Mouse (Mus musculus) kidney, adult 2 months (tissue): ENCODE measurements around the gene Sorcs1. TPM values are rescaled to one million over a fixed set of nuclear protein-coding genes. Genes with fewer than 3 reads are reported as not detected.

Source experiments
- DNase-seq: peaks from one replicate; pipeline ENCODE4 v3.0.0; 2021
- H3K27ac ChIP-seq: fragments of 200-500 bp; 2 replicates; pipeline ENCODE4 v1.5.1; 2012; ENCODE audit warnings: low read depth, low read length, control low read depth, inconsistent platforms; ENCODE audit not compliant: insufficient read depth
- H3K27me3 ChIP-seq: fragments of 200-500 bp; replicated peaks from 2 replicates; pipeline ENCODE4 v1.6.1; 2012; ENCODE audit warnings: mild to moderate bottlenecking, moderate library complexity, low read length, inconsistent platforms; ENCODE audit not compliant: control insufficient read depth, insufficient read depth
- H3K36me3 ChIP-seq: fragments of 200-500 bp; 2 replicates; pipeline ENCODE4 v1.6.1; 2012; ENCODE audit warnings: mild to moderate bottlenecking, moderate library complexity, low read length, inconsistent platforms; ENCODE audit not compliant: control insufficient read depth, insufficient read depth
- H3K4me1 ChIP-seq: fragments of 200-500 bp; 2 replicates; pipeline ENCODE4 v1.6.1; 2011; ENCODE audit warnings: low read length; ENCODE audit not compliant: control insufficient read depth, insufficient read depth
- H3K4me3 ChIP-seq: fragments of 200-500 bp; 2 replicates; pipeline ENCODE4 v1.5.1; 2011; ENCODE audit warnings: mild to moderate bottlenecking, low read depth, low read length, control low read depth; ENCODE audit not compliant: insufficient read depth
- CTCF ChIP-seq: fragments of 200-500 bp; conservative IDR thresholded peaks from 2 replicates; pipeline ENCODE4 v1.5.1; 2011; ENCODE audit warnings: low read depth, mild to moderate bottlenecking, control low read depth, low read length, moderate library complexity, mixed read lengths; ENCODE audit not compliant: insufficient read depth, insufficient read length
- POLR2A ChIP-seq: fragments of 200-500 bp; IDR thresholded peaks from one replicate; pipeline ENCODE4 v1.6.1; 2011; ENCODE audit warnings: low read depth, low read length, control low read depth
- WGBS: fragments of 180-500 bp; shearing (Covaris S2); methylation state at CpG from one replicate; pipeline ENCODE4 v1.1.7; 2018; 5-methylcytosine and 5-hydroxymethylcytosine counted together
- polyA plus RNA-seq: library from polyadenylated mRNA; depleted of rRNA; stranded (reverse); fragments of >200 nt; gene quantifications from 2 replicates; pipeline ENCODE4 v1.2.3, GENCODE M21; 2012

Gene Sorcs1
- polyA plus RNA-seq, 1 experiment, result 0.30 TPM

- Histone ChIP-seq H3K4me1 (no peaks in the 10 kb centered on the region), H3K27me3 (no peaks in the 10 kb centered on the region), H3K27ac (no peak overlapping the region), H3K36me3 (no peaks in the 10 kb centered on the region), H3K4me3 (no peak overlapping the region)
- WGBS, result 84% methylated on average over 7 of the region's 7 CpGs
- TF ChIP-seq CTCF (no peak), POLR2A (no peak)
- DNase-seq, result no peak
Observed at GRCm38 (mm10) chr19:50294205-50294604, 384.2 kb downstream of the Sorcs1 start.

- Histone ChIP-seq H3K4me1 (no peaks in the 10 kb centered on the region), H3K4me3 (no peak overlapping the region), H3K27ac (no peak overlapping the region), H3K27me3 (no peaks in the 10 kb centered on the region), H3K36me3 (no peaks in the 10 kb centered on the region)
- 67% methylated on average over 1 of the region's 1 CpGs for WGBS
- TF ChIP-seq CTCF, result no peak
- TF ChIP-seq POLR2A, result no peak
- peak; percentile 40 for DNase-seq
Observed at GRCm38 (mm10) chr19:50264450-50264849, 414.0 kb downstream of the Sorcs1 start.

GRCm38 (mm10) chr19:50258718-50259413 is 419.6 kb downstream of the Sorcs1 start:
- peak; percentile 43 for DNase-seq

GRCm38 (mm10) chr19:50220476-50220875 is 458.0 kb downstream of the Sorcs1 start:
- no peak overlapping the region for H3K4me3 ChIP-seq
- H3K27ac ChIP-seq, result peak overlapping the region; percentile 20; the same call in 1 of the 2 replicates
- 29% methylated on average over 5 of the region's 5 CpGs for WGBS
- no peaks in the 10 kb centered on the region for H3K27me3 ChIP-seq
- no peak for TF ChIP-seq POLR2A
- TF ChIP-seq CTCF, result no peak
- peak; percentile 62 for DNase-seq
- H3K4me1 ChIP-seq, result no peaks in the 10 kb centered on the region
- H3K36me3 ChIP-seq, result no peaks in the 10 kb centered on the region

More at GRCm38 (mm10) chr19:50258718-50259413, 419.6 kb downstream of the Sorcs1 start:
- Histone ChIP-seq H3K27ac (no peak overlapping the region), H3K36me3 (no peaks in the 10 kb centered on the region), H3K4me3 (no peak overlapping the region), H3K4me1 (no peaks in the 10 kb centered on the region), H3K27me3 (no peaks in the 10 kb centered on the region)
- WGBS, result 37% methylated on average over 16 of the region's 16 CpGs
- TF ChIP-seq POLR2A (no peak), CTCF (peak; percentile 63)

- Histone ChIP-seq H3K36me3 (no peaks in the 10 kb centered on the region), H3K27me3 (no peaks in the 10 kb centered on the region), H3K4me3 (no peak overlapping the region), H3K4me1 (no peaks in the 10 kb centered on the region), H3K27ac (no peak overlapping the region)
- no peak for DNase-seq
- no peak for TF ChIP-seq POLR2A
- no peak for TF ChIP-seq CTCF
- 60% methylated on average over 7 of the region's 7 CpGs for WGBS
Observed at GRCm38 (mm10) chr19:50214466-50215228, 463.8 kb downstream of the Sorcs1 start.

- TF ChIP-seq POLR2A (no peak), CTCF (no peak)
- 32% methylated on average over 7 of the region's 7 CpGs for WGBS
- Histone ChIP-seq H3K4me1 (no peaks in the 10 kb centered on the region), H3K4me3 (no peak overlapping the region), H3K36me3 (no peaks in the 10 kb centered on the region), H3K27ac (no peak overlapping the region), H3K27me3 (no peaks in the 10 kb centered on the region)
- no peak for DNase-seq
Observed at GRCm38 (mm10) chr19:50210456-50210855, 468.0 kb downstream of the Sorcs1 start.

- H3K36me3 ChIP-seq, result no peaks in the 10 kb centered on the region
- H3K27ac ChIP-seq, result no peak overlapping the region
- H3K4me3 ChIP-seq, result no peak overlapping the region
- H3K4me1 ChIP-seq, result no peaks in the 10 kb centered on the region
- no peak for TF ChIP-seq POLR2A
- no peak for TF ChIP-seq CTCF
- no peaks in the 10 kb centered on the region for H3K27me3 ChIP-seq
- WGBS, result 37% methylated on average over 6 of the region's 6 CpGs
- no peak for DNase-seq
Observed at GRCm38 (mm10) chr19:50204341-50204740, 474.1 kb downstream of the Sorcs1 start.
